In the genomic region with DNA sequence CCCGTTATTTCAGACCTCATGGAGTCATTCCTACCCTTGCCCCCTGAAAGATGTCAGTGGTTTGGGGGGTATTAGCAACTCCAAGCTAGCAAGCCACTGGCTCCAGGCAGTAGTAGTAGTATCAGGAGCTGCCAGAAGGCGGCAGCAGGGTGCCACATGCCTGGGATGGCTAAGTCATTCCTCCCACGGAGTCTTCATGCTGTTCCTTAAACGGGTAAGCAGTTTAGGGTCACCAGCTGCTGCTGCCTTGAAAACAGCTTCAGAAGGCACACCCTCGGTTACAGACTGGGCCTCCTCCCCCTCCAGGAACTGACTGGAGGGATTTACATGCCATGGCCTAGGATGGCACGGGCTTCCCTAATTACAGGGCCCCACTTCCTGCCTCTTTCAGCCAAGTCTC, we compare ENCODE assay signal across 8 mouse cellular contexts. TPM values are rescaled to one million over a fixed set of nuclear protein-coding genes. Genes with fewer than 3 reads are reported as not detected.
DNase-seq lines count a peak whose midpoint lies in the region; ATAC-seq lines count a peak whose summit lies in the region.

No protein-coding gene starts in this region.

- no peaks in the 10 kb centered on the region for H3K9me3 ChIP-seq in hindbrain, embryonic 15.5 days

- no peak; the same call in 1 of the 2 replicates for ATAC-seq in hindbrain, embryonic 15.5 days (ENCODE audit: low FRiP score, low read depth)

- no peak overlapping the region for H3K27ac ChIP-seq in hindbrain, embryonic 15.5 days (replicated peaks)

- H3K4me1 ChIP-seq in hindbrain, embryonic 15.5 days (replicated peaks) = peaks cover 19% of the 10 kb centered on the region

- H3K4me3 ChIP-seq in hindbrain, embryonic 15.5 days = no peak overlapping the region

- 16% methylated on average over 6 of the region's 6 CpGs for WGBS in hindbrain, embryonic 15.5 days

- no peak overlapping the region for H3K4me2 ChIP-seq in hindbrain, embryonic 15.5 days

- no peaks in the 10 kb centered on the region for H3K27me3 ChIP-seq in hindbrain, embryonic 15.5 days

- peaks cover 18% of the 10 kb centered on the region for H3K36me3 ChIP-seq in hindbrain, embryonic 15.5 days

- peak; percentile 60 for DNase-seq in MEL-GATA-1-ER (ENCODE audit: extremely low read depth, low read depth)
- peak; percentile 72 for DNase-seq in cerebellum, adult 8-10 months
- DNase-seq in forelimb bud, embryonic 11.5 days (ENCODE audit: low read depth, low spot score) = peak; percentile 86
- peak; percentile 84 to 88 for DNase-seq in layer of hippocampus, postnatal 36 days
- peak; percentile 90 for DNase-seq in lung, postnatal 14 days
- peak; percentile 82 for DNase-seq in ovary, postnatal 36 days (ENCODE audit: low spot score)
- peak; percentile 89 for DNase-seq in thymus, postnatal 14 days

- H3K9ac ChIP-seq in hindbrain, embryonic 15.5 days = peak overlapping the region; percentile 11; the same call in 1 of the 2 replicates

RNA-seq across cellular contexts. Expression of gene Zc3h12a, which starts 13.0 kb away (rescaled TPM):
- polyA plus RNA-seq in hindbrain, embryonic 15.5 days (2015; fragmentation: Nextera tagmentation; extraction: Ambion mirVana) = 0.22 and 0.26 TPM in 2 replicates
- 1 to 10 TPM in 1 of 2 experiments, under 1 TPM in 1; 0.83 to 1.2 TPM for total RNA-seq in layer of hippocampus, postnatal 36 days (2021)

RNA-seq across cellular contexts. Expression of gene Meaf6, which starts 29.7 kb away (rescaled TPM):
- polyA plus RNA-seq in hindbrain, embryonic 15.5 days (2015; fragmentation: Nextera tagmentation; extraction: Ambion mirVana) = 139 and 149 TPM in 2 replicates
- total RNA-seq in layer of hippocampus, postnatal 36 days (2021) = 100 to 1,000 TPM; 112 to 118 TPM

RNA-seq across cellular contexts. Expression of gene Snip1, which starts 48.2 kb away (rescaled TPM):
- 22.7 and 23.8 TPM in 2 replicates for polyA plus RNA-seq in hindbrain, embryonic 15.5 days (2015; fragmentation: Nextera tagmentation; extraction: Ambion mirVana)
- 10 to 100 TPM; 16.2 to 16.5 TPM for total RNA-seq in layer of hippocampus, postnatal 36 days (2021)

RNA-seq across cellular contexts. Expression of gene Dnali1, which starts 49.1 kb away (rescaled TPM):
- 1.1 and 1.4 TPM in 2 replicates for polyA plus RNA-seq in hindbrain, embryonic 15.5 days (2015; fragmentation: Nextera tagmentation; extraction: Ambion mirVana)
- total RNA-seq in layer of hippocampus, postnatal 36 days (2021) = under 1 TPM; 0.62 to 0.76 TPM
